Mouse (Mus musculus) splenic B cell, adult 2 months (primary cell): ENCODE measurements at regions not wholly inside any gene's neighbourhood (a gene's known extent, or its start where the extent isn't known, plus 50 kb on each side); places are given as distances from the start of the nearest gene placed in this dataset.

ENCODE experiments used
- DNase-seq: peaks from one replicate; pipeline ENCODE4 v3.0.0-alpha.2; 2011; ENCODE audit warnings: low read depth, low spot score
- H3K27me3 ChIP-seq: 2 replicates; pipeline ENCODE4 v1.6.1; 2012; ENCODE audit warnings: mild to moderate bottlenecking, low read length, moderate library complexity, mixed read lengths; ENCODE audit not compliant: control insufficient read depth, poor library complexity, insufficient read depth, severe bottlenecking
- H3K36me3 ChIP-seq: 2 replicates; pipeline ENCODE4 v1.6.1; 2012; ENCODE audit warnings: mild to moderate bottlenecking, low read length, moderate library complexity, mixed read lengths; ENCODE audit not compliant: control insufficient read depth, poor library complexity, insufficient read depth, severe bottlenecking

GRCm38 (mm10) chr10:66911261-66911911, 184.5 kb upstream of the Jmjd1c start:
- Histone ChIP-seq H3K36me3 (no peaks in the 10 kb centered on the region), H3K27me3 (no peaks in the 10 kb centered on the region)

GRCm38 (mm10) chr10:66912440-66912839, 183.5 kb upstream of the Jmjd1c start:
- Histone ChIP-seq H3K27me3 (no peaks in the 10 kb centered on the region), H3K36me3 (no peaks in the 10 kb centered on the region)
- DNase-seq, result no peak

More at GRCm38 (mm10) chr10:66911261-66911911, 184.5 kb upstream of the Jmjd1c start:
- no peak for DNase-seq

GRCm38 (mm10) chr10:66913187-66913586, 182.7 kb upstream of the Jmjd1c start:
- DNase-seq, result no peak
- no peaks in the 10 kb centered on the region for H3K36me3 ChIP-seq
- H3K27me3 ChIP-seq, result no peaks in the 10 kb centered on the region

- Histone ChIP-seq H3K27me3 (no peaks in the 10 kb centered on the region), H3K36me3 (no peaks in the 10 kb centered on the region)
- DNase-seq, result no peak
Measured at GRCm38 (mm10) chr10:66913627-66914026, 182.3 kb upstream of the Jmjd1c start.

GRCm38 (mm10) chr10:66914288-66914975, 181.5 kb upstream of the Jmjd1c start:
- no peak for DNase-seq
- no peaks in the 10 kb centered on the region for H3K36me3 ChIP-seq
- H3K27me3 ChIP-seq, result no peaks in the 10 kb centered on the region

- Histone ChIP-seq H3K36me3 (no peaks in the 10 kb centered on the region), H3K27me3 (no peaks in the 10 kb centered on the region)
- no peak for DNase-seq
Measured at GRCm38 (mm10) chr10:66915801-66916200, 180.1 kb upstream of the Jmjd1c start.

GRCm38 (mm10) chr10:66917725-66918124, 178.2 kb upstream of the Jmjd1c start:
- no peak for DNase-seq
- H3K27me3 ChIP-seq, result no peaks in the 10 kb centered on the region
- H3K36me3 ChIP-seq, result no peaks in the 10 kb centered on the region

- Histone ChIP-seq H3K27me3 (no peaks in the 10 kb centered on the region), H3K36me3 (no peaks in the 10 kb centered on the region)
- no peak for DNase-seq
Measured at GRCm38 (mm10) chr10:66918713-66919112, 177.2 kb upstream of the Jmjd1c start.

GRCm38 (mm10) chr10:66919953-66920760, 175.8 kb upstream of the Jmjd1c start:
- Histone ChIP-seq H3K36me3 (no peaks in the 10 kb centered on the region), H3K27me3 (no peaks in the 10 kb centered on the region)
- peak; percentile 34 for DNase-seq

- Histone ChIP-seq H3K27me3 (no peaks in the 10 kb centered on the region), H3K36me3 (no peaks in the 10 kb centered on the region)
- no peak for DNase-seq
Measured at GRCm38 (mm10) chr10:66920761-66921684, 174.9 kb upstream of the Jmjd1c start.

GRCm38 (mm10) chr10:66921776-66922175, 174.1 kb upstream of the Jmjd1c start:
- H3K36me3 ChIP-seq, result no peaks in the 10 kb centered on the region
- no peak for DNase-seq
- H3K27me3 ChIP-seq, result no peaks in the 10 kb centered on the region

- Histone ChIP-seq H3K27me3 (no peaks in the 10 kb centered on the region), H3K36me3 (no peaks in the 10 kb centered on the region)
- no peak for DNase-seq
Measured at GRCm38 (mm10) chr10:66922314-66922713, 173.6 kb upstream of the Jmjd1c start.

- no peaks in the 10 kb centered on the region for H3K27me3 ChIP-seq
- H3K36me3 ChIP-seq, result no peaks in the 10 kb centered on the region
- no peak for DNase-seq
Measured at GRCm38 (mm10) chr10:66923947-66924346, 172.0 kb upstream of the Jmjd1c start.

- H3K27me3 ChIP-seq, result no peaks in the 10 kb centered on the region
- DNase-seq, result no peak
- H3K36me3 ChIP-seq, result no peaks in the 10 kb centered on the region
Measured at GRCm38 (mm10) chr10:66924418-66924817, 171.5 kb upstream of the Jmjd1c start.
